Mouse (Mus musculus) gastrocnemius, adult 2 months (tissue): ENCODE data around the gene Vegfc. TPM values are rescaled to one million over a fixed set of nuclear protein-coding genes. Genes with fewer than 3 reads are reported as not detected.

Source experiments
- DNase-seq: peaks from one replicate; pipeline ENCODE4 v3.0.0; 2022
- H3K27ac ChIP-seq: fragments of 200-600 bp; 2 replicates; pipeline ENCODE4 v1.8.1; 2022; ENCODE audit warnings: mild to moderate bottlenecking
- H3K4me3 ChIP-seq: fragments of 200-600 bp; 2 replicates; pipeline ENCODE4 v1.8.1; 2022; ENCODE audit warnings: mild to moderate bottlenecking, moderate library complexity
- CTCF ChIP-seq: fragments of 200-600 bp; IDR thresholded peaks from 2 replicates; pipeline ENCODE4 v1.8.1; 2022; ENCODE audit warnings: antibody characterized with exemption, mild to moderate bottlenecking, moderate library complexity
- intact Hi-C: fragments of 180-260 bp; cut with DNase I; formaldehyde crosslinking; loops from one replicate; pipeline ENCODE4 v1.15.1; 2025
- total RNA-seq, 2 experiments: library from RNA; stranded (reverse); gene quantifications; 2 replicates each; pipeline ENCODE4 v1.2.3; 2021

The Vegfc gene
- total RNA-seq, 2 experiments from 2014 or later, result 1.3 to 1.5 TPM

DNA sequence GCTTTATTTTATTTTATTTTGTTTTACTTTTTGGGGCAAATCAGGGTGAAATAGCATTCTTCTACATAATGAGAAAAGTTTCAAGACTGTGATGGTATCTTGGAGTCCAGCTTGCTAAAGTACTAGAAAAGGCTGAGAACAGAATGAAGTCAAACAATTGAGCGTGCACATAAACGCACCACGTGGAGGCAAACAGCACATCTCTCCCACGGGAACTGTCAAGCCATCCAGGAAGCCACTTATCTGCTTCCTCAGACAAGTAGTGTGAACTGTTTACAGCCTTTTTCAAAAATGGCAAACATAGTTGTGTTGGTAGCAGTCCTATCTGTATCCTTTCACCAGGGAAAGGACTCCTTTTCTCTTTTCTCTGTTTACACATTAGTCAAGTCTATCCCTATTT, 11.8 kb downstream of the Vegfc start:
- TF ChIP-seq CTCF, result no peak
- no peak overlapping the region for H3K4me3 ChIP-seq
- H3K27ac ChIP-seq, result no peak overlapping the region
- intact Hi-C loops, result no loop called here
- no peak for DNase-seq

DNA sequence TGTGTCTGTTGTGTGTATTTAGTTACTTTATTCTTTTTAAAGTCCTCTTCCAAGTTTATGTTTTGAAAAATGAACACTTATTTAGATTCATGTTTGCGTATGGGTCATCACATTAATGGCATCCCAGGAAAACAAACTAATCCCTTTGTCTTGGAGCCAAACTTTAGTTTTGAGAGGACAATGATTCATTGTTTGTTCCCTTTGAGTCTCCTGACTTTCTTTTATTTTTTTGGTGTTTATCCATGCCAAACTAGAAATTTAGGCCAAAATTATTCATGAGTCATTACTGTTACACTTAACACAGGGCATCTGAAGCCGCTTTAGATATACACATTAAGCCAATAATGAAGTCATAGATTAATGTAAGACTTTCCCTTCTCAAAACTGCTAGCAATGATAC, 12.5 kb downstream of the Vegfc start:
- no peak overlapping the region for H3K4me3 ChIP-seq
- TF ChIP-seq CTCF, result no peak
- H3K27ac ChIP-seq, result no peak overlapping the region
- intact Hi-C loops, result no loop called here
- no peak for DNase-seq

DNA sequence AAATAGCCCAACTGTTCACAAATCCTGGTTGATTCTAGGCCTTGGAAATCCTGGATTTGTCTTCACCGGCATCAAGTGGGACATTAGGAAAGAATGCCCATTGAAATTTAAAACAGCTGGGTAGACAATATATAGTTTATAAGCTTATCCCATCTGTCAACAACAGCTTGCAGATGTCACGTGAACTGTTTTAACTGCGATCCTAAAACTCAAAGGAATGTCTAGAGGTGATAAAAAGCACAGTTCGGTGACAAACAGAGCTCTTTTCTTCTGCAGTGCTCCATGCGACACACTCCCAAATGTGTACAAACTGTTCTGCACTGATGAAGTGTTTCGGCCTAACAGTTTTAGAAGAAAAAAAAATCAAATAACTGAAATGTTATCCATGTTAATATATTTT, 22.7 kb downstream of the Vegfc start:
- H3K27ac ChIP-seq, result no peak overlapping the region
- intact Hi-C loops, result no loop called here
- no peak for TF ChIP-seq CTCF
- DNase-seq, result no peak
- no peak overlapping the region for H3K4me3 ChIP-seq

DNA sequence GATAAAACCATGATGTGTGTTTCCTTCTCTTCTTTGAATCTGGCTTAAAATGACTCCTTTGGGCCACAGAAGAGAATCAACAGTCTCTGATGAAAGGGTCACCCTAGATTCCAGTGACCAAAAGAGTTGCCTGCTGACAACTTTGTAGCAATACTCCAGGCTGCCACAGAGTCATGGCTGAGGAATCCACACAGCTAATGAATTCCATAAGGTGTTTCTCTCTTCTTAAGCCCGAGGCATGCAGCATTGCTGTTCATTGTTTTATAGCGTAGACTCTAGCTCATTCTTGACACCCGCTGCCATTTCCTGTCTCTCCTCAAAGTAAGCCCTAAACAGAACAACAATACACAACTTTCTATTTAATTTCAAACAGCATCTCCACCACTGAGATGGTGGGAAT, 37.2 kb downstream of the Vegfc start:
- DNase-seq, result no peak
- intact Hi-C loops, result no loop called here
- no peak overlapping the region for H3K27ac ChIP-seq
- no peak overlapping the region for H3K4me3 ChIP-seq
- TF ChIP-seq CTCF, result no peak

DNA sequence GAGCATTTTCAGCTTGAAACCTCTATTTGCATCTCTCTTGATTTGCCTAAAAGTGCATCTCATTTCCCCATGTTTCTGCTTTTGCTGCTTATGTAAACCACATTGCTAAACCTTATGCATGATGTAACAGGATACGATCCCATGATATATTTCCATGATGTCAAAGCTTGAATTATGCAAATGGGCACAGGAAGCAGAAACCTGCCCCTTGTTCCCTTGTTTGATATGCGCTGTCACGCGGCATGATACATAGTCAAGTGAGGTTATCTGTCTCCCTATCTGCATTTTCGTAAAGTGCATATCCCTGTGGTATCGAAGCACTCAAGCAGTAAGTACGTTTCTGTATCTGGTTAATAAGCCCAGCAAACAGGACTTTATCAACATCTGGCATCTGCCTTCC, 42.7 kb downstream of the Vegfc start:
- intact Hi-C loops, result no loop called here
- TF ChIP-seq CTCF, result no peak
- H3K4me3 ChIP-seq, result no peak overlapping the region
- no peak for DNase-seq
- no peak overlapping the region for H3K27ac ChIP-seq

DNA sequence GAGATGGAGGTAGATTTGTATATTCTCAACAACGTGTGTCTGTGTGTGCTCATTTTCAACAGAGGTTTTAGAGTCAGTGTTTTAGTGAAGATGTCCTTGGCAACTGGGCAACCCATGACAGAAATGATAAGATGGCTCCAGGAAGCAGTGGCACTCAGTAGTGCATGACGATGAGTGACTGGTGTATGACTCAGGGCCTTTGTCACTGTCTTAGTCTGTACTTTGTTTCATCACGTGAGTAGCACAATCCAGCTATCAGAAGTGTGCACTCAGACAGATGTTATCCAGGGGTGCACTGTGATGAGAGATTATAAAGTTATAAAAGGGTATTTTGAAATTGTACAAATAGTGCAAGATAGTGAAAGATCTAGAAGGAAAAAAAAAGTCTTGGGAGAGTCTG, 44.5 kb downstream of the Vegfc start:
- intact Hi-C loops, result no loop called here
- no peak overlapping the region for H3K27ac ChIP-seq
- no peak for DNase-seq
- no peak overlapping the region for H3K4me3 ChIP-seq
- TF ChIP-seq CTCF, result no peak

DNA sequence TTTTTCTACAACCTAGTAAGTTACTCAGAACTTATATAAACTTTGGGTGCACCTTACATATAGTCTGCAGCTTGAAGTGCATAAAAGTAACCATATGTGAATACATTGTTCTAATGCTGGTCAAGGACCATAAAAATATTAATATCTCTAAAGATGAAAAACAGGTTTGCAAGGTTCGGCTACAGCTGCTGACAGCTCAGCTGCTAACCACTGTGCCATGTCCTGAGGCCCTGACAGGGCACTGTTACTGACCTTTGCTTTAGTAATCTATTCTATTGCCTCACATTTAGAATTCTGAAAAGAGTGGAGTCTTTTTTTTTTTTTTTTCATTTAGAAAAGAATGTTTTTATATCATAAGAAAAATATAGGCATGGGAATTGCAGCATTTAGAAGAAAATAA, 44.9 kb downstream of the Vegfc start:
- DNase-seq, result no peak
- Histone ChIP-seq H3K27ac (no peak overlapping the region), H3K4me3 (no peak overlapping the region)
- no peak for TF ChIP-seq CTCF
- intact Hi-C loops, result no loop called here

DNA sequence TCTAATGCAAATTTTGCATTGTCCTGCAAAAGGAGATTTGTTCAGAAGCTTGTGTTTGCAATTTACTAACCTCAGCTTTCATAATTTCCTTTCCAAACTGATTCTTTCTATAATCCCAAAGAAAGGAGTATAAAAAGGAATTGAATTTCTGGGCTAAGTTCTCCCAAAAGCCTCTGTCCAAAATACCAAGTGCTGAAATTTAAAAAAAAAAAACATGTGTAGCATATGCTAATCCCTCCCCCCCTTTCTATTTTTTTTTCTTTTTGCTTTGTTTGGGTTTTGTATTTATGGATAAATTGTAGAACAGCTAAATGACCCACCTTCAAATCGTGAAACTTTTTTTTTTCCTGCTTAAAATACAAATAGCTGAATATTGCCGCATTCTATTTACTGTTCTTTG, 53.2 kb downstream of the Vegfc start:
- H3K27ac ChIP-seq, result no peak overlapping the region
- intact Hi-C loops, result no loop called here
- no peak for DNase-seq
- H3K4me3 ChIP-seq, result no peak overlapping the region
- no peak for TF ChIP-seq CTCF

DNA sequence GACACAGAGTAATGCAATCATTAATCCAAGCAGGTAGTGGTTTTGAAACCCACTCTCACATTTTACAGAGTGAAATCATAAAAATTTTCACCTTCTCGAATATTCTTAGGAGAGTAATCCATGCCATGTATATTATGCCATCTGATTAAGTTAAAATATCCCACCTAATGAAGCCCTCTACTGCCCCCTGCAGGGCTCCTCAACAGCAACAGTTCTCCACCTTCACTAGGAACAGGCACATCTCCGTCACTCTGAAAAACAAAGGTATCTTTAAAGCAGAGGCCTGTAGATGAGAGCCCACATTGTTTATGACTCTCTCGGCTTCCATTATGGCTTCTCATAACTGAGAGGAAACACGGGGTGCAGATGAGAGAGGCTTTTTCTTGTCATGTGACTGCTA, 75.8 kb downstream of the Vegfc start:
- Histone ChIP-seq H3K4me3 (no peak overlapping the region), H3K27ac (no peak overlapping the region)
- peak; percentile 79 for TF ChIP-seq CTCF
- intact Hi-C loops, result loop anchor here (5.0 to 10.0 kb wide), 2 partner anchors 278 to 546 kb away; no protein-coding TSS in a partner anchor
- peak; percentile 55 for DNase-seq

DNA sequence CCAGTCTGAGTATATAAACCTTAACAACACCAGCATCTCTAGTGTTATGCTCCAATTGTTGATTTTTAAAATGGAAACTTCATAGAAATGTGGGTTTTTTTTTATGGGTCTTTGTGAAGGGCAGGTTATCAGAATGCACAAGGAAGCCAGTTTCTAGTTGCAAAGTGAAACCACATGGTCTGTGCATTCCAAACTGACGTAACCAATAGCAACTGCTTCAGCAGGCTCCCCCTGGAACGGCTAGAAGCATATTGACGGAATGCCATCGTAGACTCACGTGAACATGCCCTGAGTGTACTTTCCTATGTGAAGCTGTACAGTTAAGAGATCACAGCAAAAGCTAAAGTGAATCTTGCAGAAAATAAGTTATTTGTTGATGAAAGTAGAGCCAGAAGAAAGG, 86.1 kb downstream of the Vegfc start:
- DNase-seq, result no peak
- intact Hi-C loops, result no loop called here
- Histone ChIP-seq H3K27ac (no peak overlapping the region), H3K4me3 (peak overlapping the region; percentile 34)
- TF ChIP-seq CTCF, result no peak

DNA sequence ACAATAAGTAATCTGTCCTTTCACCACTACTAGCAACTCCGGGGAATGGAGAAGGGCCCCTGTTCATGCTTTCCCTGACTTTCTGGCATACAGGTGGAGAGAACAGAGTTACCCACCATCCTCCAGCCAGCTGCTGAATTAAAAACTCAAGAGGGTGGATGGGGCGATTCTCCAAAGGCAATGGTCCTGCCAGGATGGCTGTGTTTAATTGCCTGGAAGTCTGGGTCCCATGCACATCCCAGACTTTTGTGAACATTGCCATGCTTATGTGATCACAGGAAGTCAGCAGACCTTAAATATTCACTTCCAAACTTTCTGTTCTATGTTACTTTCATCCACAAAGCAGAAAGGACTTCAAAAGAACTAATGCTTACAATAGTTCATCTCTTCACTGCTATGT, 107.9 kb downstream of the Vegfc start:
- DNase-seq, result no peak
- Histone ChIP-seq H3K27ac (no peak overlapping the region), H3K4me3 (no peak overlapping the region)
- no peak for TF ChIP-seq CTCF
- intact Hi-C loops, result no loop called here

DNA sequence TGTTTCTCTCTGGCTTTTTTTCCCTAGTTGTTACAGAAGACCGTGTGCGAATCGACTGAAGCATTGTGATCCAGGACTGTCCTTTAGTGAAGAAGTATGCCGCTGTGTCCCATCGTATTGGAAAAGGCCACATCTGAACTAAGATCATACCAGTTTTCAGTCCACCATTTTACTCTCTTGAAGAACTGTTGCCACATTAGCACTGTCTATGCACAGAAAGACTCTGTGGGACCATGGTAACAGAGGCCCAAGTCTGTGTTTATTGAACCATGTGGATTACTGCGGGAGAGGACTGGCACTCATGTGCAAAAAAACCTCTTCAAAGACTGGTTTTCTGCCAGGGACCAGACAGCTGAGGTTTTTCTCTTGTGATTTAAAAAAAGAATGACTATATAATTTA, 108.5 kb downstream of the Vegfc start:
- intact Hi-C loops, result no loop called here
- TF ChIP-seq CTCF, result no peak
- Histone ChIP-seq H3K4me3 (no peak overlapping the region), H3K27ac (no peak overlapping the region)
- DNase-seq, result no peak

DNA sequence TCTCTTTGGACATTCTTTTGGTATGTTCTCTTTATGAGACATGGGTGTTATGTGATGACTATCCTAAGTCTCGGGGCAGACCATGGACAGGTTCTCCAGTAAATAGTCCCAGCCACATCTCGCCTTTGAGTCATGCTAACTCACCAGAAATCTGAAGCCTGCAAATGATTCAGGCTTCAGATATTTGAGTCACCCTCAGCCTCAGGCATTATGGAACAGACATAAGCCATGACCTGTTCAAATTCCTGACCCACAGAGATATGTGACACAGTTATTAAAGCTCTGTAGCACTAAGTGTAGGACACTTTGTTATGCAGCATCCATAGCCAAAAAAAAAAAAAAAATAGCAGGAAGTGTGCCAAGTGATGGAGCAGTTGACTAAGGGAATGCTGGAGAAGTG, 138.8 kb downstream of the Vegfc start:
- no peak for TF ChIP-seq CTCF
- Histone ChIP-seq H3K27ac (no peak overlapping the region), H3K4me3 (no peak overlapping the region)
- DNase-seq, result no peak
- intact Hi-C loops, result no loop called here

DNA sequence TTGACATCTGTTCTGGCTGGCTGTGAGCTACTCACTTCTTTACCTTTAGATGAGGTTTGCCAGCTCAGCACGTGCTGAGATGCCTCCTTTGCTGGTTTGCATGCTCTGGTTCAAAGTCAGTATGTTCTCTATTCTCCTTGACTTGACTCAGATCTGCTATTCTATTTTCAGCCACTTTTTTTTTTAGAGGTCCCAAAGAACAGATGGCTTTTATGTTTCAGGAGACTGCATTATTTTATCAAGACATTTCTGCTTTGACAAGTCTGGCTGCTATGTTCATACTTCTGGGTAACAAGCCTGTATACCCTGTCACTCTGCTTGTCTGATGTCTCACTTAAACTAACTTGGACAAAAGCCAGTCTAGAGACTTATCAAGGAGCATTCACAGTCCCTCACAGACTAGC, 151.4 kb downstream of the Vegfc start:
- Histone ChIP-seq H3K27ac (no peak overlapping the region), H3K4me3 (no peak overlapping the region)
- intact Hi-C loops, result no loop called here
- DNase-seq, result no peak
- no peak for TF ChIP-seq CTCF

DNA sequence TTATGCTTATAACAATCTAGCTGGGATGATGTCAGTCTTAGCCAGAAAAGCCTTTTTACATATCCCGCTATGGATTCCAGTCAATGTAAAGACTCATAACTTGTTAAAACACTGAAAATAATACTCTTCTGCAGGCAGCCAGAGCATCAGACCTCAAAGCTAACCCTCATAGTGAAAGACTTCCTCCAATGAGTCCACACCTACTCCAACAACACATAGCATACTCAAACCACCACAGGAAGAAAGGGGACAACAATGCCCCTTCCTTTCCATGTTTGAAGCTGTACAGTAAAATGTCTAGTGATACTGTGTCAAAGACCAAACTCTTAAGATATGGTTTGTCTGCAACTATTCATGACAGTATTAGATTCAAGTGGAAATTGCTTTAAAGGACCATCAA, 153.2 kb downstream of the Vegfc start:
- no peak overlapping the region for H3K4me3 ChIP-seq
- intact Hi-C loops, result no loop called here
- H3K27ac ChIP-seq, result no peak overlapping the region
- DNase-seq, result no peak
- no peak for TF ChIP-seq CTCF
